Mouse (Mus musculus) embryonic facial prominence, embryonic 13.5 days (tissue): ENCODE data around the gene Zfp558. TPM values are rescaled to one million over a fixed set of nuclear protein-coding genes. Genes with fewer than 3 reads are reported as not detected.
"Not testable (repeated sequence)": the region's sequence is repeated elsewhere in the genome, so short reads cannot be mapped to it uniquely, and the experiment has no call there.

Experiments
- ATAC-seq: fragments of 200-750 bp; cut with Nextera tagmentation; 2 replicates; pipeline ENCODE4 v1.8.0; 2017; ENCODE audit warnings: low read depth; ENCODE audit not compliant: insufficient number of reproducible peaks, insufficient read depth, low FRiP score, low TSS enrichment
- H3K27ac ChIP-seq: fragments of 300-500 bp; sonication (generic); 2 replicates; pipeline ENCODE4 v1.5.1; 2015; ENCODE audit warnings: moderate library complexity, mild to moderate bottlenecking, inconsistent platforms
- H3K27me3 ChIP-seq: fragments of 300-500 bp; sonication (generic); 2 replicates; pipeline ENCODE4 v1.6.1; 2015; ENCODE audit warnings: mild to moderate bottlenecking, inconsistent platforms
- H3K36me3 ChIP-seq: fragments of 300-500 bp; sonication (generic); 2 replicates; pipeline ENCODE4 v1.6.1; 2015; ENCODE audit warnings: mild to moderate bottlenecking, inconsistent platforms
- H3K4me1 ChIP-seq: fragments of 300-500 bp; sonication (generic); 2 replicates; pipeline ENCODE4 v1.6.1; 2015; ENCODE audit warnings: inconsistent platforms
- H3K4me2 ChIP-seq: fragments of 300-500 bp; sonication (generic); 2 replicates; pipeline ENCODE4 v1.6.1; 2015; ENCODE audit warnings: moderate library complexity, mild to moderate bottlenecking, inconsistent platforms
- H3K4me3 ChIP-seq: fragments of 300-500 bp; sonication (generic); 2 replicates; pipeline ENCODE4 v1.5.1; 2015; ENCODE audit warnings: mild to moderate bottlenecking, inconsistent platforms
- H3K9ac ChIP-seq: fragments of 300-500 bp; sonication (generic); 2 replicates; pipeline ENCODE4 v1.6.1; 2015; ENCODE audit warnings: mild to moderate bottlenecking, inconsistent platforms
- H3K9me3 ChIP-seq: fragments of 300-500 bp; sonication (generic); 2 replicates; pipeline ENCODE4 v1.6.1; 2016; ENCODE audit warnings: inconsistent platforms
- WGBS: fragments of 180-500 bp; shearing (Covaris S2); methylation state at CpG from one replicate; pipeline ENCODE4 v1.1.7; 2015; ENCODE audit warnings: mixed read lengths; 5-methylcytosine and 5-hydroxymethylcytosine counted together
- microRNA-seq: library from miRNA; unstranded; fragments of <30 nt; microRNA quantifications from one replicate; pipeline ENCODE4, GENCODE M21; 2016
- polyA plus RNA-seq: library from polyadenylated mRNA; unstranded; fragments of >200 nt; fragmentation: Nextera tagmentation; extraction: Ambion mirVana; gene quantifications from 2 replicates; pipeline ENCODE4 v1.2.1, GENCODE M21; 2015

Gene Zfp558
- polyA plus RNA-seq = 10.7 and 11.1 TPM in 2 replicates

- H3K27me3 ChIP-seq = peaks cover 3% of the 10 kb centered on the region; the same call in 1 of the 2 replicates
- no peaks in the 10 kb centered on the region for H3K9me3 ChIP-seq
- 71% methylated on average over 3 of the region's 3 CpGs for WGBS
- H3K4me3 ChIP-seq = no peak within 1 kb of the TSS
- no peaks in the 10 kb centered on the region for H3K4me1 ChIP-seq
- H3K9ac ChIP-seq = no peak within 1 kb of the TSS
- H3K36me3 ChIP-seq = no peaks in the 10 kb centered on the region
- no peak within 1 kb of the TSS for H3K4me2 ChIP-seq
- no peak within 1 kb of the TSS for H3K27ac ChIP-seq
- ATAC-seq = no peak
Observed at GRCm38 (mm10) chr9:18478168-18478567, at the start of gene Zfp558, which contains the start of gene Mbd3l1. Gene Zfp558, minus strand, starts transcription at chr9:18478268. Gene Mbd3l1, plus strand, starts transcription at chr9:18478359.

- H3K4me1 ChIP-seq = no peaks in the 10 kb centered on the region
- no peak overlapping the region for H3K4me2 ChIP-seq
- H3K27ac ChIP-seq = no peak overlapping the region
- H3K9ac ChIP-seq = no peak overlapping the region
- WGBS = 45% methylated on average over 2 of the region's 2 CpGs
- no peak for ATAC-seq
- H3K4me3 ChIP-seq = no peak overlapping the region
- H3K9me3 ChIP-seq = no peaks in the 10 kb centered on the region
- no peaks in the 10 kb centered on the region for H3K27me3 ChIP-seq
- H3K36me3 ChIP-seq = no peaks in the 10 kb centered on the region
Observed at GRCm38 (mm10) chr9:18508098-18508497, 30.0 kb upstream of the Zfp558 start.

GRCm38 (mm10) chr9:18473324-18474128, 4.5 kb downstream of the Zfp558 start:
- Histone ChIP-seq H3K9me3 (no peaks in the 10 kb centered on the region), H3K27me3 (peaks cover 3% of the 10 kb centered on the region; the same call in 1 of the 2 replicates), H3K9ac (peak overlapping the region; percentile 80), H3K36me3 (peaks cover 9% of the 10 kb centered on the region; the same call in 1 of the 2 replicates), H3K4me2 (peak overlapping the region; percentile 72), H3K4me3 (peak overlapping the region; percentile 69), H3K27ac (peak overlapping the region; percentile 91), H3K4me1 (peaks cover 4% of the 10 kb centered on the region; the same call in 1 of the 2 replicates)
- 4% methylated on average over 39 of the region's 39 CpGs for WGBS
- peak; percentile 95 for ATAC-seq

GRCm38 (mm10) chr9:18468005-18468404, 10.1 kb downstream of the Zfp558 start:
- Histone ChIP-seq H3K36me3 (peaks cover 46% of the 10 kb centered on the region), H3K4me2 (no peak overlapping the region), H3K9ac (no peak overlapping the region), H3K27me3 (no peaks in the 10 kb centered on the region), H3K4me3 (no peak overlapping the region), H3K4me1 (peaks cover 4% of the 10 kb centered on the region; the same call in 1 of the 2 replicates), H3K9me3 (peaks cover 5% of the 10 kb centered on the region; the same call in 1 of the 2 replicates), H3K27ac (no peak overlapping the region)
- 88% methylated on average over 3 of the region's 3 CpGs for WGBS
- no peak for ATAC-seq

GRCm38 (mm10) chr9:18467350-18467749, 10.7 kb downstream of the Zfp558 start:
- Histone ChIP-seq H3K27ac (no peak overlapping the region), H3K36me3 (peaks cover 50% of the 10 kb centered on the region), H3K9me3 (peaks cover 5% of the 10 kb centered on the region; the same call in 1 of the 2 replicates), H3K27me3 (no peaks in the 10 kb centered on the region), H3K4me3 (no peak overlapping the region), H3K9ac (no peak overlapping the region), H3K4me2 (no peak overlapping the region), H3K4me1 (no peaks in the 10 kb centered on the region)
- no peak for ATAC-seq
- 67% methylated on average over 3 of the region's 3 CpGs for WGBS

GRCm38 (mm10) chr9:18456520-18456919, 21.5 kb downstream of the Zfp558 start:
- no peak overlapping the region for H3K9ac ChIP-seq
- no peak for ATAC-seq
- peaks cover 55% of the 10 kb centered on the region for H3K36me3 ChIP-seq
- no peak overlapping the region for H3K27ac ChIP-seq
- H3K27me3 ChIP-seq = no peaks in the 10 kb centered on the region
- 86% methylated on average over 4 of the region's 4 CpGs for WGBS
- no peak overlapping the region for H3K4me3 ChIP-seq
- no peaks in the 10 kb centered on the region for H3K4me1 ChIP-seq
- peaks cover 6% of the 10 kb centered on the region for H3K9me3 ChIP-seq
- no peak overlapping the region for H3K4me2 ChIP-seq

- H3K9ac ChIP-seq = no peak overlapping the region
- H3K9me3 ChIP-seq = no peaks in the 10 kb centered on the region
- no peaks in the 10 kb centered on the region for H3K36me3 ChIP-seq
- ATAC-seq = no peak
- WGBS = 75% methylated on average over 10 of the region's 10 CpGs
- no peak overlapping the region for H3K4me3 ChIP-seq
- no peak overlapping the region for H3K27ac ChIP-seq
- H3K4me2 ChIP-seq = no peak overlapping the region
- H3K27me3 ChIP-seq = no peaks in the 10 kb centered on the region
- no peaks in the 10 kb centered on the region for H3K4me1 ChIP-seq
Observed at GRCm38 (mm10) chr9:18431687-18432086, 46.4 kb downstream of the Zfp558 start.

- H3K4me1 ChIP-seq = no peaks in the 10 kb centered on the region
- no peak within 1 kb of the TSS for H3K27ac ChIP-seq
- H3K9ac ChIP-seq = no peak within 1 kb of the TSS
- H3K36me3 ChIP-seq = no peaks in the 10 kb centered on the region
- H3K4me3 ChIP-seq = no peak within 1 kb of the TSS
- no peak within 1 kb of the TSS for H3K4me2 ChIP-seq
- H3K27me3 ChIP-seq = no peaks in the 10 kb centered on the region
- no peak for ATAC-seq
- no peaks in the 10 kb centered on the region for H3K9me3 ChIP-seq
Observed at GRCm38 (mm10) chr9:18430354-18430753, 47.7 kb downstream of the Zfp558 start, which contains the start of gene Mbd3l2. Gene Mbd3l2, plus strand, starts transcription at chr9:18430654.

GRCm38 (mm10) chr9:18412371-18412770, 65.7 kb downstream of the Zfp558 start:
- not testable (repeated sequence) for ATAC-seq, H3K4me2 ChIP-seq, H3K4me1 ChIP-seq, H3K27ac ChIP-seq, H3K9me3 ChIP-seq, H3K9ac ChIP-seq, H3K4me3 ChIP-seq, H3K36me3 ChIP-seq, H3K27me3 ChIP-seq
- WGBS = 88% methylated on average over 4 of the region's 4 CpGs

Small RNAs within 50 kb of the gene (microRNA-seq; reads per million reads assigned to microRNA genes)
- gene Gm22854 = not detected

Other genes starting within 250 kb of the Zfp558 start
- 112 and 128 TPM in 2 replicates for gene Chordc1, start 186.1 kb downstream of the Zfp558 start, polyA plus RNA-seq
- 3.5 and 5.5 TPM in 2 replicates for gene Naalad2, start 75.3 kb downstream of the Zfp558 start, polyA plus RNA-seq
- gene Ubtfl1, start 73.8 kb downstream of the Zfp558 start, polyA plus RNA-seq = not detected in 2 replicates
- gene Mbd3l2, start 47.6 kb downstream of the Zfp558 start, polyA plus RNA-seq = not detected in 2 replicates
- gene Mbd3l1, start 91 bp upstream of the Zfp558 start, polyA plus RNA-seq = not detected in 2 replicates
- gene Muc16, start 196.3 kb upstream of the Zfp558 start, polyA plus RNA-seq = not detected in 2 replicates